Mouse (Mus musculus): ENCODE data around the gene Pla2g2e.
"Not testable (repeated sequence)": the region's sequence is repeated elsewhere in the genome, so short reads cannot be mapped to it uniquely, and the experiment has no call there.

The Pla2g2e gene

GRCm38 (mm10) chr4:138882179-138882578 is 4.4 kb downstream of the Pla2g2e start:
- DNase-seq (ENCODE audit: low spot score in 2 of 2): no peak

- DNase-seq (ENCODE audit: low spot score in 2 of 2): peak; percentile 61 to 82
Observed at GRCm38 (mm10) chr4:138884261-138884660, 6.5 kb downstream of the Pla2g2e start.

- no peak for DNase-seq (ENCODE audit: low spot score in 2 of 2)
Observed at GRCm38 (mm10) chr4:138889165-138889564, 11.4 kb downstream of the Pla2g2e start.

GRCm38 (mm10) chr4:138889635-138890034 is 11.9 kb downstream of the Pla2g2e start:
- DNase-seq (ENCODE audit: low spot score in 2 of 2): no peak

GRCm38 (mm10) chr4:138892655-138893054 is 14.9 kb downstream of the Pla2g2e start:
- DNase-seq (ENCODE audit: low spot score in 2 of 2): no peak

GRCm38 (mm10) chr4:138893789-138894188 is 16.0 kb downstream of the Pla2g2e start:
- DNase-seq (ENCODE audit: low spot score in 2 of 2): not testable (repeated sequence)

- no peak for DNase-seq (ENCODE audit: low spot score in 2 of 2)
Observed at GRCm38 (mm10) chr4:138899361-138899760, 21.6 kb downstream of the Pla2g2e start.

GRCm38 (mm10) chr4:138905624-138906337 is 28.0 kb downstream of the Pla2g2e start:
- DNase-seq (ENCODE audit: low spot score in 2 of 2): no peak

GRCm38 (mm10) chr4:138913141-138913787 is 35.5 kb downstream of the Pla2g2e start:
- DNase-seq (ENCODE audit: low spot score in 2 of 2): no peak

- peak; percentile 87 to 92 for DNase-seq (ENCODE audit: low spot score in 2 of 2)
Observed at GRCm38 (mm10) chr4:138913797-138914196, 36.1 kb downstream of the Pla2g2e start, which contains the start of gene Otud3. Otud3 (minus strand) TSS chr4:138913945.

GRCm38 (mm10) chr4:138917282-138917681 is 39.5 kb downstream of the Pla2g2e start:
- no peak for DNase-seq (ENCODE audit: low spot score in 2 of 2)

- no peak for DNase-seq (ENCODE audit: low spot score in 2 of 2)
Observed at GRCm38 (mm10) chr4:138921254-138922130, 43.8 kb downstream of the Pla2g2e start.

GRCm38 (mm10) chr4:138922131-138922459 is 44.4 kb downstream of the Pla2g2e start:
- DNase-seq (ENCODE audit: low spot score in 2 of 2): peak; percentile 74 to 86

GRCm38 (mm10) chr4:138925561-138925960 is 47.8 kb downstream of the Pla2g2e start:
- no peak for DNase-seq (ENCODE audit: low spot score in 2 of 2)

Measured in spleen, postnatal 14 days (tissue).